Mouse (Mus musculus): Measurements from ENCODE around the gene Sacs.
"Not testable (repeated sequence)": the region's sequence is repeated elsewhere in the genome, so short reads cannot be mapped to it uniquely, and the experiment has no call there.

The Sacs gene

DNA sequence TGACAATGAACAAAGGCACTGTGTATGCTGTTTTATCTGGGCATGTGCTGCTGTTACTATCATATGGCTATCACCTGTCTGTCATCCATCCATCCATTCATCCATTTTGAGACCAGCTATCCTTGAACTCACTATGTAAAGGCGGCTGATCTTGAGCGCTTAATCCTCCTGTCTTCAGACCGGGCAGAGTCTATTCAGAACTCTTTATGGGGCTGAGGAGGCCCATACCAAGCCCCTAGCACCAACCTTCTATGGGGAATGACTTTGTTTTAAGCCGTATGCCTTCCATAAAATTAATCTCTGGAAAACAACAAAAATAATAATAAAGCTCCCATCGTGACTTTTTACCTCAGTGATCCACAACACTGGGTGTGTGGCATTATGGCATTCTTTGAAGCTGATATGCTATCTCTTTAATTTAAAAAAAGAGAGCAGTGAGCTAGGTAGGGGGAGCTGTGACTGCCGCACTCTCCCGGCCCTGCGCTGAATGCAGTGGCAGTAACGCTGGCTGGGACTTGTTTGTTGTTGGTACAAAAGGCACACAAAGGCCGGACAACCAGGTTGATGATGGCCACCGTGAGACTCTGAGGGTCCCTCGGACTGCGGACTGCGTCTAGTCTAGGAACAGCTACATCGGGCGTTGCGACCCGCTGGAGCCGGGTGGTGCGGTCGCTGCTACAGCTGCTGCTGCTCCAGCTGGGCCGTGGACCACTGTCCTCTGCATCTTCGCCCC lies at the start of gene Sacs:
TSS of gene Sacs (plus strand) at position 464 of the 733 bp plus-strand sequence.
- no peak for DNase-seq (ENCODE audit: low read depth, low spot score)

- DNase-seq (ENCODE audit: low read depth, low spot score): no peak
Measured at GRCm38 (mm10) chr14:61090955-61091354, 47.3 kb upstream of the Sacs start.

DNA sequence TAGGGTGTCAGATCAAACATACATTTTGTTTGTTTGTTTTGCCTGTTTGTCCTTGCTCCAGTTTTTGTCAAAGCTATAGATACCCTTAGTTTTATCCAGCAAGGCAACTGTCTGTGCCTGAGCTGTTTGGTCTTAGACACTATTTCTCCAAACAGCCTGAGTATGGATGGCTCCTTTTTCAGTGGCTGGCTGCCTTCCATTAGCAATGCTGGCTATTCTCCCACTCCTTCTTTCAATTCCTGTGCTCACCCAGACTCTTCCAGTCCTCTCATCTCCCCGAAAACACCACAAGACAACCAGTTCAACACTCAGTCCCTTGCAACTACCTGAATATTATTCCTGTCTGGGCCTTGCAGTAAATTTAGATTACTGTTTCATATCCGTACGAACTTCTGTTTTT lies 46.2 kb upstream of the Sacs start:
- no peak for DNase-seq (ENCODE audit: low read depth, low spot score)

DNA sequence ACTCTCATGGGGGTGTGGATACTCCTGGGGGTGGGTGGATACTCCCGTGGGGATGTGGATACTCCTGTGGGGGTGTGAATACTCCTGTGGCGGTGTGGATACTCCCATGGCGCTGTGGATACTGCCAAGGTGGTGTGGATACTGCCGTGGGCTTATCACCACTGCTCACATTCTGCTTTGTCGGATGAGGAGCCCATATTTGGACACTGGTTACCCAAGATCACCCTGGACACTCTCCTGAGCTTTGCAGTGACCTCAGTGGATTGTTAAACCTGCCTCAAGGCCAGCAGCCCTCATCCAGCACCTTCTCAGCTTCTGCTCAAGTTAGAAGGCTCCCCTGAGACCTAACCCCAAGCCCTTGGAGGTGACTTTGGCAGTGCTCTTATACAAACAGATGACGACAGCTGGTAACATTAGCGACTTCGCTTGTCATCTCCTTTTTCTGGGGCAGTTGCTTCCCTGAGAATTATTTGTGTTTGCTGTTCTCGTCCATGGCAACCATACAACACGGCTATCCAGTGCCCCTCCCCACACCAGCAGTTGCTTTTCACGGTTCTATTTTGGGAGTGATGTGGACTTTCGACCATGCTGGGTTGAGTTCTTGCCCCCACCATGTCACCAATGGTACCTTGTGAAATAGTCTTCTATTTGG lies 40.2 kb upstream of the Sacs start:
- no peak for DNase-seq (ENCODE audit: low read depth, low spot score)

GRCm38 (mm10) chr14:61100736-61101135 lies 37.5 kb upstream of the Sacs start:
- DNase-seq (ENCODE audit: low read depth, low spot score): no peak

DNA sequence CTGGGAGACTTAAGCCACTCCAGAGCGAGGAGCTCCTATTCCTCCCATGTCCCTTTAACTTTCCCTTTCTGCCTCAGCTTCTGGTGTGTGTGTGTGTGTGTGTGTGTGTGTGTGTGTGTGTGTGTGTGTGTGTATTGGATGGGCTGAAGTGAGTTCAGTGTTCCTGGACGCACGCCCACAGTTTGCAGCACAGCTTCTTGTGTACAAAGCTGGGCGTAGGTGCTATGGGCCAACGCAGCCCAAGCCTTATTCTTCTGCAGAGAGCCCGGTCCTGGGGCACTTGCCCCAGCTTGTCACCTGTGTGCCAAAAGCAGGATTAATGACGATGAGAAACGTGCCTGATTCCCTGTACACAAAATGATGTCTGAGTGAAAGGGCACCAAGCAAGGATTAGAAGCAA lies 31.9 kb upstream of the Sacs start:
- DNase-seq (ENCODE audit: low read depth, low spot score): no peak

GRCm38 (mm10) chr14:61108625-61109024 lies 29.6 kb upstream of the Sacs start:
- no peak for DNase-seq (ENCODE audit: low read depth, low spot score)

- DNase-seq (ENCODE audit: low read depth, low spot score): peak; percentile 62
Measured at GRCm38 (mm10) chr14:61112404-61112803, 25.9 kb upstream of the Sacs start.

- no peak for DNase-seq (ENCODE audit: low read depth, low spot score)
Measured at GRCm38 (mm10) chr14:61124755-61125154, 13.5 kb upstream of the Sacs start.

- DNase-seq (ENCODE audit: low read depth, low spot score): no peak
Measured at GRCm38 (mm10) chr14:61125201-61125600, 13.1 kb upstream of the Sacs start.

DNA sequence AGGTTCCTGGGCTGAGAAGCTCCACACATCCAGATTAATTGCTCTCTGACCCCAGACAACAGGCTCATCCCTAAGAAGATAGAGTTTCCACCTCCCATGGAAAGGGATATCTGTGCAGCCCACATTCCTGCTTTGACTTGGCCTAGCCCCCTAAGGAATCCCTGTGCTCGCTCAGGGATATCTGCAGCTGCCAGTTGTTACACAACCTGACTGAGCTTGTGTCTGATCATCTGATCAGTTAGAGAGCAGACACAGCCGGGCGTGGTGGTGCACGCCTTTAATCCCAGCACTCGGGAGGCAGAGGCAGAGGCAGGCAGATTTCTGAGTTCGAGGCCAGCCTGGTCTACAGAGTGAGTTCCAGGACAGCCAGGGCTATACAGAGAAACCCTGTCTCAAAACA lies 10.9 kb upstream of the Sacs start:
- not testable (repeated sequence) for DNase-seq (ENCODE audit: low read depth, low spot score)

DNA sequence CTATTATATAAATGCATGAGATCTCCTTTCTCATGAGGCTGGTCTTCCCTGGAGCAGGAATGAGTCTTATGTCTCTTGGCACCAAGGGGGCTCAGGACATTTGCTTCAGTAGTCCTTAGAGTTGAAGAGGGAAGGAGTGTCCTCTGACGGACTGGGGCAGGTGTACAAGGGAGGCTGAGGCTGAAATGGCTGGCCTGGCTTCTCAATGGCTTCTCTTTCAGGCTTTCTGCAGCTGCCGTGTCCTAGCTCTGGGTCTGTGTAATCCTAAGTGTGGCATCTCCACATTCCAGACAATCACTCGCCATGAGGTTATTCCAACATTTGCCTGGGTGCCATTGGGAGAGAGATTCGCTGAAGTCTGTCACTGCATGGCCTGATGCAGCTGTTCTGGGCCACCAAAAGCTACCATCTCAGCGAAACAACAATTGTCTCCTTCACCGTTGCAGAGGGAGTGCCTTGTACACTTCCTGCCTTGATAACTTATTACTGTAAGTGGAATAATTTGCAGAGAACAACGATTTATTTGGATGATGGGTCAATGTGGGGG lies 9.2 kb upstream of the Sacs start:
- DNase-seq (ENCODE audit: low read depth, low spot score): no peak

- no peak for DNase-seq (ENCODE audit: low read depth, low spot score)
Measured at GRCm38 (mm10) chr14:61132556-61132955, 5.7 kb upstream of the Sacs start.

- DNase-seq (ENCODE audit: low read depth, low spot score): no peak
Measured at GRCm38 (mm10) chr14:61134381-61135030, 3.8 kb upstream of the Sacs start.

GRCm38 (mm10) chr14:61137410-61137809 lies 847 bp upstream of the Sacs start:
- DNase-seq (ENCODE audit: low read depth, low spot score): peak; percentile 65

- DNase-seq (ENCODE audit: low read depth, low spot score): no peak
Measured at GRCm38 (mm10) chr14:61138727-61139067, 440 bp downstream of the Sacs start.

GRCm38 (mm10) chr14:61143358-61143757 lies 5.1 kb downstream of the Sacs start:
- no peak for DNase-seq (ENCODE audit: low read depth, low spot score)

- DNase-seq (ENCODE audit: low read depth, low spot score): peak; percentile 6
Measured at GRCm38 (mm10) chr14:61143869-61144268, 5.6 kb downstream of the Sacs start.

DNA sequence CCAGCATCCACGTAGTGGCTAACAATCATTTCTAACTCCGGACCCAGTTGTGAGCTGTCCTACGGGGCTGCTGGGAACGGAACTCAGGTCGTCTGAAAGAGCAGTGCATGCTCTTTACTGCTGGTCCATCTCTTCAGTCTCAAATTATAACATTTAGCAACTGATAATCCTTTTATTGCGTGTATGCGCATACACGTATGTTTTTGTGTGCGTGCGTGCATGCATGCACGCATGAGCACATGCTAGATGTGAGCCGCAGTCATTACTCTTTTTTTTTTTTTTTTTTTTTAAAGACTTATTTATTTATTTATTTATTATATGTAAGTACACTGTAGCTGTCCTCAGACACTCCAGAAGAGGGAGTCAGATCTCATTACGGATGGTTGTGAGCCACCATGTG lies 12.2 kb downstream of the Sacs start:
- not testable (repeated sequence) for DNase-seq (ENCODE audit: low read depth, low spot score)

GRCm38 (mm10) chr14:61154900-61155585 lies 16.8 kb downstream of the Sacs start:
- DNase-seq (ENCODE audit: low read depth, low spot score): no peak

DNA sequence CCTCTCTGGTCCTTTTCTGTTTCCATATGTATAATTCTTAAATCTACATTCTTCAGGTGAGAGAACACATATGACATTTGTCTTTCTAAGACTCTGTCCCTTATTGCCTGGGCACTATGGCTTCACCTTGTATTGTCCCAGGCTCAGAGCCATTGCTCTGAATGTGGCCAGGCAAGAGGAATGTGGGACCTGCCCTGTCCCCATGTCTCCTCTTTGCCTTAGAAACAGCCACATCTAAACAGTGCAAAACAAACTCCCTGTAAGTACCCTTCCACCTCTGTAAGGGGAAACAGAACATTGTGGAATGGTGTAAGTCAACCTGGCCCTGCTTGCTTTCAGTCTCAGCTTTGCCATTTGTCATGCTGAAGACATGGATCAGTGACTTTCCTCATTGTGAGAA lies 17.4 kb downstream of the Sacs start:
- no peak for DNase-seq (ENCODE audit: low read depth, low spot score)

DNA sequence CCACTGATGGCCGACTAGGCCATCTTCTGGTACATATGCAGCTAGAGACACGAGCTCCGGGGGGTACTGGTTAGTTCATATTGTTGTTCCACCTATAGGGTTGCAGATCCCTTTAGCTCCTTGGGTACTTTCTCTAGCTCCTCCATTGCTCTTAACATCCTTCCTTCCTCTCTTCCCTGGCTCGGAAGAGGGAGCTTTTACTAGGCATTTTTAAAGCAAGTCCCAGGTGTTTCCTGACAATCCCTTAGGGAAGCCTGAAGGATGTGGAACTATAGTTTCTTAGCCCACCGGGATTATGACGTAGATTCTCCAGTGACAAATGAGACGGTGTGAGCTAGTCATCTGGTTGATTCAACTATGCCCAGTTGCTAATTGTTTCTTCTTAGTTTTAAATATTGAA lies 19.2 kb downstream of the Sacs start:
- not testable (repeated sequence) for DNase-seq (ENCODE audit: low read depth, low spot score)

Measured in 3T3-L1 (cell line).